Mouse (Mus musculus): Measurements from ENCODE around the gene Vmn2r54.
"Not testable (repeated sequence)": the region's sequence is repeated elsewhere in the genome, so short reads cannot be mapped to it uniquely, and the experiment has no call there.

Vmn2r54 gene

DNA sequence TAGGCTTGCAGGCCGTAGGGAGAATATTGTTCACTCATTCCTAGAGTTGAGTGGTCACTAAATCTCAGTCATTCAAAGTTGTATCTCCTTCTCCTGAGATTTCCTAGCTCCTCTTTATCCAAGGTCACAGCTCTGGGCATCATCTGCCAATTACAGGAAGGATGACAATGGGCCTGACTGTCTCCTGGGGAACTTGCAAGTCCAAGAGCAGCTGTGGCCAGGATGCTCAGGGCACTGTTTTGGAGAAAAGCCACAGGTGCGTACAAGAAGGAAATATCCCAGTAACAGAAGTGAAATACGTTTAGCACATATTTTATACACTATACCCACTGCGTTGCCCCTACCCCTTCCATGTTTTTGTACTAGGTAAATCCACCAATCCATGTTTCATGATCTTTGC is at the start of gene Vmn2r54:
Vmn2r54 (minus strand) TSS at position 101 of the 400 bp plus-strand sequence.
- not testable (repeated sequence) for DNase-seq (ENCODE audit: low spot score)

DNA sequence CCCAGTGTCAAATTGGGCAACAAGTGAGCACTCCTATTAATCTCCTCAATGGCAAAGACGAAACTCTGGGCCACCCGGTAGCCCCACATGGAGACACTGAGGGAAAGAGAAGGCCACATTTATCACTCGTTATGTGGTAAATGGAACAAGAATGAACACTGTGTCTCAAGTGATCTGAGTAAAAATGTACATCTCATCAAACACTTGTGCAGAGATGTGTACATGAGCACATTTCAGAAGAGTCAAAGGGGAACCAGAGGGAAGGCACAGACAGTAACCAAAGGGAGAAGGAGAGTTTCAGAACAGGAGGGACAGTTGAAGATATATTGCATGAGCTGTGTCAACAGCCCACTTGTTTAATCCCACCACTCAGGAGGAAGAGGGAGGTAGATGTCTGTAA is 44.8 kb upstream of the Vmn2r54 start, which contains the start of gene Vmn2r55:
Vmn2r55 (minus strand) TSS at position 101 of the 400 bp plus-strand sequence.
- DNase-seq (ENCODE audit: low spot score): not testable (repeated sequence)

DNA sequence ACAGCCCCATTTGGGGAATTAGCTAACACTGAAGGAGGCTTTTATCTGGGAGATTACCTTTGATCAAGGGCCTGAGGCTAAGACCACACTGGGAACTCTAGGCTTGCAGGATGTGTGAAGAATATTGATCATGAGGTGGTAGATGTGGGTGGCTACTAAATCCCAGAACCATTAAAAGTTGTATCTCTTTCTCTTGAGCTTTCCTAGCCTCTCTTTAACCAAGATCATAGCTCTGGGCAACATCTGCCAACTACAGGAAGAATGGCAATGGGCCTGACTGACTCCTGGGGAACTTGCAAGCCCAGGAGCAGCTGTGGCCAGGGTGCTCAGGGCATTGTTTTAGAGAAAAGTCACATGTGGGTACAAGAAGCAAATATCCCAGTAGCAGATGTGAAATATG is 31.4 kb downstream of the Vmn2r54 start, which contains the start of gene Vmn2r53:
Vmn2r53 (minus strand) TSS at position 101 of the 400 bp plus-strand sequence.
- DNase-seq (ENCODE audit: low spot score): no peak
